Mouse (Mus musculus) testis, adult 2 months (tissue): Measurements from ENCODE around the gene Spata5. TPM values are rescaled to one million over a fixed set of nuclear protein-coding genes. Genes with fewer than 3 reads are reported as not detected.

ENCODE experiments used
- H3K27ac ChIP-seq: fragments of 200-500 bp; 2 replicates; pipeline ENCODE4 v1.5.1; 2012; ENCODE audit warnings: low read depth, low read length; ENCODE audit not compliant: control insufficient read depth, insufficient read depth
- H3K27me3 ChIP-seq: fragments of 200-500 bp; 2 replicates; pipeline ENCODE4 v1.6.1; 2012; ENCODE audit warnings: mild to moderate bottlenecking, low read length, moderate library complexity; ENCODE audit not compliant: control insufficient read depth, insufficient read depth
- H3K36me3 ChIP-seq: fragments of 200-500 bp; 2 replicates; pipeline ENCODE4 v1.6.1; 2012; ENCODE audit warnings: mild to moderate bottlenecking, low read length; ENCODE audit not compliant: control insufficient read depth, insufficient read depth
- H3K4me1 ChIP-seq: fragments of 200-500 bp; 2 replicates; pipeline ENCODE4 v1.6.1; 2012; ENCODE audit warnings: low read length; ENCODE audit not compliant: control insufficient read depth, insufficient read depth
- H3K4me3 ChIP-seq: fragments of 200-500 bp; 2 replicates; pipeline ENCODE4 v1.5.1; 2012; ENCODE audit warnings: low read depth, mild to moderate bottlenecking, low read length, moderate library complexity, mixed read lengths; ENCODE audit not compliant: control insufficient read depth
- CTCF ChIP-seq: fragments of 200-500 bp; IDR thresholded peaks from 2 replicates; pipeline ENCODE4 v1.5.1; 2012; ENCODE audit warnings: low read depth, mild to moderate bottlenecking, inconsistent platforms, low read length, moderate library complexity; ENCODE audit not compliant: control insufficient read depth, insufficient read depth, insufficient replicate concordance
- POLR2A ChIP-seq: fragments of 200-500 bp; IDR thresholded peaks from 2 replicates; pipeline ENCODE4 v1.6.1; 2012; ENCODE audit warnings: low read depth, mild to moderate bottlenecking, inconsistent platforms, low read length, moderate library complexity; ENCODE audit not compliant: control insufficient read depth
- polyA plus RNA-seq: library from polyadenylated mRNA; depleted of rRNA; stranded (reverse); fragments of >200 nt; gene quantifications from 2 replicates; pipeline ENCODE4 v1.2.3, GENCODE M21; 2012

Spata5 gene
- polyA plus RNA-seq, 1 experiment, result 16.3 TPM

DNA sequence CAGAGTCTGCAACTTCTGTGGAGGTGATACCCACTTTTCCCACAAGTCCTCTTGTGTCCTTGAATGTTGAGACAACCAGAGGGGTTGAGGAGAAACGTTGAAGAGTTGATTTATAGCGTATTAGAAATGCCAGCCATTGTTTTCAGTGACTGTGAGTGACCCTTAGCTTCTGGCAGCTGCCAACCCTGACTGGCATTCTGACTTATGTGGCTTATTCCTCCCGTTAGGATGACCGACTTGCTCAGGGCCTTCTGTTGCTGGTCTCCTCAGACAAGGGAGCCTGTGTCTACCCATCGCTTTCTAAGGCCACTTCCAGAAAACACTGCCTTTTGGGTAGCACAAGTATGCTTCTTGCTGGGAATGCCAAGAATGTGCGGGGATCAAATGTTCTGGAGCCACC is 38.2 kb upstream of the Spata5 start:
- Histone ChIP-seq H3K4me1 (peaks cover 3% of the 10 kb centered on the region; the same call in 1 of the 2 replicates), H3K27me3 (no peaks in the 10 kb centered on the region), H3K36me3 (no peaks in the 10 kb centered on the region), H3K27ac (peak overlapping the region; percentile 62), H3K4me3 (no peak overlapping the region)
- TF ChIP-seq CTCF (no peak), POLR2A (no peak)

DNA sequence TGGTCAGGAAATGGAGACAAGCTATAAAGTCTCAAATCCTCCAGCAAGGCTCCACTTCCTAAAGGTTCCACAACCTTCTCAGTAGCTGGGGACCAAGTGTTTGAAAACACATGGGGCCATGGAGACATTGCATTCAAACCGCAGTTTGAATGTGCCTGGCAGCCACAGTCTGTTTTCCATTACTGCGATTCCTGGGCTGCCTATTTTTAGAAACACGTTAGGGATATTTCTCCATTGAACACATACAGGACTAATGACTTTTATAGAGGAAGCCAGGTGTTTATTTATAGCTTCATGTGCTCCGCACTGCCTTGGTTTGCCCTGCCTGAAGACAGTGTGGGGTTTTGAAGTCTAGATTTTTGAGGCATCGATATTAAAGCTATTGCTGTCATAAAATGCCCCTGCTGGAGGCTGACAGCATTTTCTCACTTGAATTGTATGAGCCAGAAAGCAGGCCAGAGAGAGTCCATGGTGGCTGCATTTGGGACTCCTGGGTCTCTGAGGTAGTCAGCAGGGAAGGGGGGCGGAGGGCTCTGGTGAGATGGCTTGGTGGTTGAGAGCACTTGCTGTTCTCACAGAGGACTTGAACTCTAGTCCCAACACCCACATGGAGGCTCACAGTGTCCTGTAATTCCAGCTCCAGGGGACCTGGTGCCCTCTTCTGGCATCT is 36.5 kb upstream of the Spata5 start:
- no peaks in the 10 kb centered on the region; the same call in 1 of the 2 replicates for H3K4me1 ChIP-seq
- no peak overlapping the region for H3K4me3 ChIP-seq
- H3K27ac ChIP-seq, result no peak overlapping the region
- no peaks in the 10 kb centered on the region for H3K27me3 ChIP-seq
- TF ChIP-seq POLR2A (no peak), CTCF (no peak)
- no peaks in the 10 kb centered on the region for H3K36me3 ChIP-seq

DNA sequence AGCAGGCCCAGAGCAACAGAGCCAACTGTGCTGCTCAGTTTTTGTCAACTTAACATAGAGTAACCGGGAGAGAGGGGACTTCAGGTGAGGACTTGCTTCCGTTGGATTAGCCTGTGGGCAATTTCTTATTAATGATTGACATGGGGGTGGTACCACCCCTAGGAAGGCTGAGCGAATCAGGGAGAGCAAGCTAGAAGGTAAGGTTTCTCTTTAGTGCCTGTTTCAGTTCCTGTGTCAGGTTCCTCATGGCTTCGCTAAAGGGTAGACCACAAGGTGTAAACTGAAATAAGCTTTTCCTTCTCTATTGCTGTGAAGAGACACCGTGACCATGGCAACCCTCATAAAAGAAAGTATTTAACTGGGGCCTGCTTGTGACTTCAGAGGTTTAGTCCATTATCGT is 32.4 kb upstream of the Spata5 start:
- H3K4me1 ChIP-seq, result no peaks in the 10 kb centered on the region
- TF ChIP-seq POLR2A (no peak), CTCF (no peak)
- H3K4me3 ChIP-seq, result no peak overlapping the region
- no peak overlapping the region for H3K27ac ChIP-seq
- H3K36me3 ChIP-seq, result no peaks in the 10 kb centered on the region
- no peaks in the 10 kb centered on the region for H3K27me3 ChIP-seq

DNA sequence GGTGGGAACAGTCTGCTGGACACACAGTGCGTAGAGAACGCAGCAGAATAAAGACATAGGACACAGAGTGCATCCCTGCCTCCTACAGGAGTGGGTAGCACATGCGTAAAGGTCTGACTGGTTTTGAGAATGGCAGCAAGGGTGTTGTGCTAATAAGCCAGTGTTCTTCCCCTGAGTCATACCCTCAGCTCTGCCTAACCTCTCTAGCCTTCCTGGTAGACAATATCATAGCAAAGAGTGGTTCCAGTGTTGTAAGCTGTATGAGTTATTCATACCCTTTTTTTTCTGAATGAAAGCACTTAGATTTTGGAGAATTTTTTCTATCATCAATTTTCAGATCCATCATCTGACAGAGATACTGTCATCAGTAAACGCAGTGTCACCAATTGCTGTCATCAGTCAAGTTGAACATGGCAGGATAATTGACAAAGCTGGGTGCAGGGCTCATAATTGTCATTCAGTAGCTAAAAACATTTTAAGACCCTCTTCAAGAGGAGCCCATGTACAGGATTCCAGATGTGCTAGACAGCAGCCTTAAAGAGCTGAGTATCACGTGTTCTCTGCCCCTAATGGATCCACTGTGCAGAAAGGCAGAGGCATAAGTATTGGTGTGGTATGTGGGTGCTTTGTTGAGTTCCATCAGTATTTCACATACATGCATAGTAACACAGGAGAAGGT is 22.6 kb upstream of the Spata5 start:
- no peaks in the 10 kb centered on the region for H3K36me3 ChIP-seq
- no peaks in the 10 kb centered on the region for H3K4me1 ChIP-seq
- no peak overlapping the region for H3K4me3 ChIP-seq
- H3K27me3 ChIP-seq, result no peaks in the 10 kb centered on the region
- no peak for TF ChIP-seq CTCF
- no peak for TF ChIP-seq POLR2A
- H3K27ac ChIP-seq, result no peak overlapping the region

DNA sequence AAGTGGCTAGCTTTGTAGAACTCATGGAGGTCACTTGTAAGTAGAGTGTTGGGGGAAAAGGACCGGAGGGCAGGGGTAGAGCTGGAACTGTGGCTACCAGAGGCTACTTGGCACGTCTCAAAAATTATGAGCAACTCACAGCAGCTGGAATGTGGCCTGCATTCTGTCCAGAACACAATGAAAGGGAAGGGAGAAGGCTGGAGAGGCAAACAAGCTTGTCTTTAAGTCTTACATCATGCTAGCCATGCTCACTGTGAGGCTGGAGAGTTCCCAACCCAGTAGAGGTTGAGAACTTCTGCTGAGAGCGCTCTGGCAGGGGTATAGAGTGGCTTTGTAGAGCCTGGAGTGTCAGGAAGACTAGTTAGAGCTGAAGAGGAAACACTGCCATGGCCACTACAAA is 22.1 kb upstream of the Spata5 start:
- Histone ChIP-seq H3K4me3 (no peak overlapping the region), H3K27me3 (no peaks in the 10 kb centered on the region), H3K36me3 (no peaks in the 10 kb centered on the region), H3K27ac (no peak overlapping the region), H3K4me1 (no peaks in the 10 kb centered on the region)
- TF ChIP-seq POLR2A (no peak), CTCF (no peak)

DNA sequence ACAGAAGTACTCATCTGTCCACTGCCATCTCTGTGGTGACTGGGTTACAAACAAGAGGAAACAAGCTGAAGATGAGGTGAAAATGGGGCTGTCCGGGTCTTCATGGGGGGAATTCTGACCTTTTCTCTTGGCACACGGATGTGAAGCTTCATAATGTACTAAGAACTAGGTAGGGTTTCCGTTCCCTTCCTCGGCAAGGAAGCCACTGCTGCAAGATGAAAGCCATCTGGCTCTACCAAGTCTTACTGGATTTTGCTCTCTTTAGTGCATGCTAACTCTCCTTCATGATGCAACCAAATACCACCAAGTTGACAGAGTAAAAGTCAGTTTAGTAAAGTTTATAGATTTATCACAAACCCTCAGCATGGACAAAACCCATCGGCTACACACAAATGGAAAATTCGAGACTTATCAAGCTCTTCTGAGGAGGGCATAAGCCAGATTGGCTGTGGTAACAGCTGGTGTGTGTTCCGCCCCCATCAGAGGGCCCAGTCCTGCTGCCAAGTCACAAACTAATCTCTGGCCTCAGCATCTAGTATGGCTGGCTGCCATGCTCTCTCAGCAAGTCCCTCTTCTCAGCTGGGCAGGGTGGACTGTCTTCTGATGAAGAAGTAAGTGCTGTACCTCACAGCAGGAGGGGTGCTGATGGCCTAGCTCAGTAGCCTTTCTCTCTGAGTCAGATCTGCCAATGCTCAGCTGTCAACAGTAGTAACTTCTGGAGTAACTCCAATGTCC is 20.9 kb upstream of the Spata5 start:
- Histone ChIP-seq H3K4me3 (no peak overlapping the region), H3K36me3 (no peaks in the 10 kb centered on the region), H3K27me3 (no peaks in the 10 kb centered on the region), H3K4me1 (no peaks in the 10 kb centered on the region), H3K27ac (0 out of 2 replicates have a peak overlapping the region, but pooled peaks have one; percentile 23)
- TF ChIP-seq CTCF (no peak), POLR2A (no peak)

DNA sequence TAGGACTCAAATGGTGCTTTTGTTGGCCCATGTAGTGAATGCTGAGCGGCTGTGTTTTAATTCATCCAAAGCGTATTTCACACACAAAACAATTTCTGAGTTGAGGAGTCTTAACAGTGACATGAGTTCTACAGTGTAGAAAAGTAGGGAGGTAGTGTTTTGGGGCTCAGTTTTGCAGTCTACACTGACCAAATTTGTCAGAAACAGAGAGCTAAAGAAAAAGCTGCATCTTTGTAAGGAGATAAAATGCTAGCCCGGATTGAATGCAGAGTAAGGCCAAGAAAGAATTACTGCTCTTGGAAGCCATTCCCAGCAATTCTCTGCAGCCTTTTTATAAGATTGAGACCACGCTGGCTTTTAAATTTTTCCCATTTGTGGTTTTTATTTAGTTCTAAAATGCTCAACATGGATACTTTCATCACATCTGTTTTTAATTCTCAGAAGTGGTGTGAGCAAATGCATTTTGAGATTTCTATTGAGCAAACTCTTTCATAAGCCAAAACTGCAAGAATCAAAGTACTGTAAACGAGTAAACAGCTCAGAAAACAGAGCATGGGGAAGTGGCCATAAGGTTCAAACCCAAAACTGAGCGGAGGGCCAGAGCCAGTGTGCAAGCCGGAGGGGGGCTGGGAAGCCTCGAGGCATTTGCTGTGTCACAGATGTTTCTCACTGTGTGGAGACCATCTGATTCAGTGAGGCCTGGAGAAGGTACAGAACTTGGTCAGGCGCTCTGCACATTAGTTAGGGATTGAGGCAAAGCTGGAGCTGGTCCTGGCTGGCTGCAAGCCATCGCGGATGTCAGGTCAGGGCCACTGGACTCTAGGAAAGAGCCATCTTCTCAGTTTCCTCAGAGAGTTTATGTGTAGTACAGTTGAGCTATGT is 17.7 kb upstream of the Spata5 start:
- TF ChIP-seq CTCF (no peak), POLR2A (no peak)
- no peaks in the 10 kb centered on the region for H3K4me1 ChIP-seq
- H3K27me3 ChIP-seq, result no peaks in the 10 kb centered on the region
- no peak overlapping the region for H3K4me3 ChIP-seq
- peaks cover 1% of the 10 kb centered on the region for H3K36me3 ChIP-seq
- H3K27ac ChIP-seq, result no peak overlapping the region
